Mouse (Mus musculus) embryonic facial prominence, embryonic 12.5 days (tissue): ENCODE measurements around the gene Asphd1. TPM values are rescaled to one million over a fixed set of nuclear protein-coding genes. Genes with fewer than 3 reads are reported as not detected.

Experiments used
- ATAC-seq: fragments of 200-750 bp; cut with Nextera tagmentation; 2 replicates; pipeline ENCODE4 v1.8.0; 2017; ENCODE audit not compliant: insufficient number of reproducible peaks, insufficient read depth, low FRiP score, low TSS enrichment
- H3K27ac ChIP-seq: fragments of 300-500 bp; sonication (generic); 2 replicates; pipeline ENCODE4 v1.5.1; 2016; ENCODE audit warnings: mild to moderate bottlenecking
- H3K27me3 ChIP-seq: fragments of 300-500 bp; sonication (generic); 2 replicates; pipeline ENCODE4 v1.6.1; 2016; ENCODE audit warnings: mild to moderate bottlenecking, moderate library complexity
- H3K36me3 ChIP-seq: fragments of 300-500 bp; sonication (generic); 2 replicates; pipeline ENCODE4 v1.6.1; 2016; ENCODE audit warnings: mild to moderate bottlenecking
- H3K4me1 ChIP-seq: fragments of 300-500 bp; sonication (generic); 2 replicates; pipeline ENCODE4 v1.6.1; 2016
- H3K4me2 ChIP-seq: fragments of 300-500 bp; sonication (generic); replicated peaks from 2 replicates; pipeline ENCODE4 v1.6.1; 2016; ENCODE audit warnings: mild to moderate bottlenecking, moderate library complexity
- H3K4me3 ChIP-seq: fragments of 300-500 bp; sonication (generic); 2 replicates; pipeline ENCODE4 v1.5.1; 2016; ENCODE audit warnings: mild to moderate bottlenecking
- H3K9ac ChIP-seq: fragments of 300-500 bp; sonication (generic); 2 replicates; pipeline ENCODE4 v1.6.1; 2016; ENCODE audit warnings: mild to moderate bottlenecking, moderate library complexity
- H3K9me3 ChIP-seq: fragments of 300-500 bp; sonication (generic); 2 replicates; pipeline ENCODE4 v1.6.1; 2016; ENCODE audit warnings: mild to moderate bottlenecking, moderate library complexity
- WGBS: fragments of 180-500 bp; shearing (Covaris S2); methylation state at CpG from one replicate; pipeline ENCODE4 v1.1.7; 2016; 5-methylcytosine and 5-hydroxymethylcytosine counted together
- polyA plus RNA-seq: library from polyadenylated mRNA; unstranded; fragments of >200 nt; fragmentation: Nextera tagmentation; extraction: Ambion mirVana; gene quantifications from 2 replicates; pipeline ENCODE4 v1.2.1, GENCODE M21; 2016

The Asphd1 gene
- polyA plus RNA-seq, 1 experiment from 2014 or later = 0.77 TPM

- Histone ChIP-seq H3K27me3 (no peaks in the 10 kb centered on the region), H3K4me2 (peak within 1 kb of the TSS; percentile 73), H3K4me3 (peak within 1 kb of the TSS; percentile 100), H3K27ac (peak within 1 kb of the TSS; percentile 88), H3K4me1 (peaks cover 10% of the 10 kb centered on the region; the same call in 1 of the 2 replicates), H3K9me3 (no peaks in the 10 kb centered on the region), H3K36me3 (peaks cover 27% of the 10 kb centered on the region), H3K9ac (peak within 1 kb of the TSS; percentile 98)
- no peak for ATAC-seq
- WGBS = 5% methylated on average over 1 of the region's 1 CpGs
These were observed 26.3 kb upstream of the Asphd1 start, which contains the start of gene Cdipt for GRCm38 (mm10) chr7:126975893-126975949. Gene Cdipt (plus strand): TSS chr7:126975914.

GRCm38 (mm10) chr7:126975493-126975892, 26.1 kb upstream of the Asphd1 start:
- ATAC-seq = no peak
- Histone ChIP-seq H3K9me3 (no peaks in the 10 kb centered on the region), H3K4me3 (peak overlapping the region; percentile 100), H3K4me2 (peak overlapping the region; percentile 73), H3K9ac (peak overlapping the region; percentile 38; the same call in 1 of the 2 replicates), H3K27me3 (no peaks in the 10 kb centered on the region), H3K27ac (no peak overlapping the region), H3K4me1 (peaks cover 10% of the 10 kb centered on the region; the same call in 1 of the 2 replicates), H3K36me3 (peaks cover 26% of the 10 kb centered on the region)
- WGBS = 11% methylated on average over 8 of the region's 8 CpGs

GRCm38 (mm10) chr7:126967361-126967760, 18.0 kb upstream of the Asphd1 start:
- Histone ChIP-seq H3K27ac (no peak overlapping the region), H3K36me3 (no peaks in the 10 kb centered on the region), H3K4me2 (no peak overlapping the region)

GRCm38 (mm10) chr7:126965568-126965967, 16.2 kb upstream of the Asphd1 start:
- H3K4me1 ChIP-seq = no peaks in the 10 kb centered on the region
- H3K9me3 ChIP-seq = no peaks in the 10 kb centered on the region
- H3K27me3 ChIP-seq = peaks cover 24% of the 10 kb centered on the region
- H3K27ac ChIP-seq = no peak overlapping the region
- 67% methylated on average over 3 of the region's 3 CpGs for WGBS
- H3K4me3 ChIP-seq = no peak overlapping the region
- H3K4me2 ChIP-seq = no peak overlapping the region
- no peak for ATAC-seq
- H3K36me3 ChIP-seq = no peaks in the 10 kb centered on the region
- no peak overlapping the region for H3K9ac ChIP-seq

More at GRCm38 (mm10) chr7:126967361-126967760, 18.0 kb upstream of the Asphd1 start:
- 0 out of 2 replicates have a peak, but pooled peaks have one; percentile 41 for ATAC-seq
- Histone ChIP-seq H3K4me1 (no peaks in the 10 kb centered on the region), H3K9me3 (no peaks in the 10 kb centered on the region), H3K4me3 (no peak overlapping the region), H3K9ac (no peak overlapping the region), H3K27me3 (peaks cover 18% of the 10 kb centered on the region)
- WGBS = 56% methylated on average over 6 of the region's 6 CpGs

GRCm38 (mm10) chr7:126963548-126964286, 14.3 kb upstream of the Asphd1 start:
- no peak overlapping the region for H3K27ac ChIP-seq
- H3K27me3 ChIP-seq = peaks cover 24% of the 10 kb centered on the region
- H3K4me2 ChIP-seq = peak overlapping the region; percentile 31
- 0 out of 2 replicates have a peak overlapping the region, but pooled peaks have one; percentile 3 for H3K4me3 ChIP-seq
- no peaks in the 10 kb centered on the region for H3K36me3 ChIP-seq
- no peak for ATAC-seq
- H3K9ac ChIP-seq = no peak overlapping the region
- 26% methylated on average over 19 of the region's 19 CpGs for WGBS
- H3K4me1 ChIP-seq = no peaks in the 10 kb centered on the region
- no peaks in the 10 kb centered on the region for H3K9me3 ChIP-seq

- Histone ChIP-seq H3K4me2 (no peak overlapping the region), H3K4me1 (no peaks in the 10 kb centered on the region), H3K27ac (no peak overlapping the region), H3K9me3 (no peaks in the 10 kb centered on the region), H3K4me3 (no peak overlapping the region), H3K36me3 (no peaks in the 10 kb centered on the region), H3K9ac (no peak overlapping the region), H3K27me3 (peaks cover 24% of the 10 kb centered on the region)
- ATAC-seq = no peak
- 84% methylated on average over 4 of the region's 4 CpGs for WGBS
These were observed 12.6 kb upstream of the Asphd1 start for GRCm38 (mm10) chr7:126961965-126962364.

- Histone ChIP-seq H3K9me3 (no peaks in the 10 kb centered on the region), H3K4me1 (no peaks in the 10 kb centered on the region), H3K9ac (no peak overlapping the region), H3K4me2 (no peak overlapping the region), H3K27me3 (peaks cover 24% of the 10 kb centered on the region), H3K27ac (no peak overlapping the region), H3K4me3 (no peak overlapping the region), H3K36me3 (no peaks in the 10 kb centered on the region)
- 84% methylated on average over 5 of the region's 5 CpGs for WGBS
- no peak for ATAC-seq
These were observed 11.7 kb upstream of the Asphd1 start for GRCm38 (mm10) chr7:126961095-126961494.

- no peak overlapping the region for H3K4me3 ChIP-seq
- H3K36me3 ChIP-seq = no peaks in the 10 kb centered on the region
- H3K27me3 ChIP-seq = peaks cover 24% of the 10 kb centered on the region
- no peaks in the 10 kb centered on the region for H3K9me3 ChIP-seq
- WGBS = 73% methylated on average over 9 of the region's 9 CpGs
- H3K9ac ChIP-seq = no peak overlapping the region
- no peak overlapping the region for H3K4me2 ChIP-seq
- no peaks in the 10 kb centered on the region for H3K4me1 ChIP-seq
- no peak for ATAC-seq
- H3K27ac ChIP-seq = no peak overlapping the region
These were observed 10.4 kb upstream of the Asphd1 start for GRCm38 (mm10) chr7:126959780-126960179.

GRCm38 (mm10) chr7:126955125-126955524, 5.7 kb upstream of the Asphd1 start:
- Histone ChIP-seq H3K9me3 (no peaks in the 10 kb centered on the region), H3K4me1 (0 out of 2 replicates have a peak, but pooled peaks cover 4% of the 10 kb centered on the region), H3K27ac (no peak overlapping the region), H3K9ac (no peak overlapping the region), H3K36me3 (no peaks in the 10 kb centered on the region), H3K4me2 (no peak overlapping the region), H3K27me3 (peaks cover 32% of the 10 kb centered on the region), H3K4me3 (no peak overlapping the region)
- 63% methylated on average over 3 of the region's 3 CpGs for WGBS
- no peak for ATAC-seq

GRCm38 (mm10) chr7:126952646-126953045, 3.3 kb upstream of the Asphd1 start:
- Histone ChIP-seq H3K4me2 (no peak overlapping the region), H3K9ac (no peak overlapping the region), H3K27ac (no peak overlapping the region), H3K36me3 (no peaks in the 10 kb centered on the region), H3K4me3 (no peak overlapping the region), H3K4me1 (peaks cover 10% of the 10 kb centered on the region; the same call in 1 of the 2 replicates), H3K27me3 (peaks cover 39% of the 10 kb centered on the region), H3K9me3 (no peaks in the 10 kb centered on the region)
- ATAC-seq = no peak
- WGBS = 1% methylated on average over 8 of the region's 8 CpGs

GRCm38 (mm10) chr7:126951741-126952140, 2.4 kb upstream of the Asphd1 start:
- Histone ChIP-seq H3K9me3 (no peaks in the 10 kb centered on the region), H3K9ac (0 out of 2 replicates have a peak overlapping the region, but pooled peaks have one; percentile 1), H3K4me2 (peak overlapping the region; percentile 19), H3K27ac (no peak overlapping the region), H3K4me3 (no peak overlapping the region), H3K36me3 (no peaks in the 10 kb centered on the region), H3K27me3 (peaks cover 39% of the 10 kb centered on the region), H3K4me1 (peaks cover 10% of the 10 kb centered on the region; the same call in 1 of the 2 replicates)
- whole genome bisulfite sequencing = 18% methylated on average over 4 of the region's 4 CpGs
- ATAC-seq = no peak
